Mouse (Mus musculus): ENCODE measurements at regions not wholly inside any gene's neighbourhood (a gene's known extent, or its start where the extent isn't known, plus 50 kb on each side); places are given as distances from the start of the nearest gene placed in this dataset.

DNA sequence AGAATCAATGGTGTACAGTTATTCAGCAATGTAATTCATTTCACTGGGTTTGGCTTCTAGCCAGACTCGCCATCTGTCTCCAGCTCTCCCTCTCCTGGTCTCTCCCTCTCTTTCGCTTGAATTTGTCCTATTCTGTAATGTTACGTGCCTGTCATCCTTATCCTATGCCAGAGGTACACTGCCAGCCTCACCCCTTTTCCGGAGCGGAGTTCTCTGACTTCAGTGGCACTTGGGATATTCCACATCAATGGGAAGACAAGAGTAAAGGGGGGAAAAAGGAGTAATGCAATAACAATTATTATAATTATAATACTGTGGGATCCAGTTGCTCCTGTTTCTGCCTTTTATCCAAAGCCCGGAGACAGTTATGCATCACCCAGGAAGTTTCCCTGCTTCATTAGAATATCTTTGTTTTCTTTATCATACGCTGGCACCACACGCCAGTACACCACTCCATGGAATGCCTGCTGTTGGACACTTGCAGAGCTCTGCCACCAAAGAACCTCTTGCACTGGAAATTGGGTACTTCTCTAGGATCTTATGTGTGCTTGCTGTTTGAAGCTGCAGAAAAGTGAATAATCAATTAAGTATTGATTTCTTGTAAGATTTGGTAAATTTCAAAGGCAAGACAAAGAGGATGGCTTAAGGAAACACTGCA lies 953.6 kb upstream of the Gm8797 start:
- Histone ChIP-seq H3K4me1 (ENCODE audit: control insufficient read depth in 2 of 2, insufficient read depth in 2 of 2, low read length in 2 of 2, poor library complexity in 1 of 2) (no peaks in the 10 kb centered on the region), H3K9ac (ENCODE audit: insufficient read depth, low read depth, low read length, poor library complexity, severe bottlenecking) (no peak overlapping the region), H3K9me3 (ENCODE audit: control insufficient read depth, insufficient read depth, low read depth, low read length) (no peaks in the 10 kb centered on the region), H3K4me3 (ENCODE audit: insufficient read depth in 1 of 2, low read depth in 1 of 2, low read length in 2 of 2, poor library complexity in 1 of 2, severe bottlenecking in 1 of 2) (no peak overlapping the region), H3K36me3 (ENCODE audit: control insufficient read depth, insufficient read depth, low read length, poor library complexity, severe bottlenecking) (no peaks in the 10 kb centered on the region), H3K27ac (ENCODE audit: insufficient read depth, low read depth, low read length, poor library complexity, severe bottlenecking) (no peak overlapping the region)
- in situ Hi-C loops (cut with MboI; ENCODE audit: low sequenced_read_pairs in 2 of 2, unreplicated experiment in 2 of 2) = no loop called here
- no peak for DNase-seq (ENCODE audit: low read depth, low spot score)
- TF ChIP-seq MAFK (IDR thresholded peaks at IDR 0.05; ENCODE audit: insufficient read depth, low read depth, low read length) = no peak
- TF ChIP-seq ZNF384 (IDR thresholded peaks at IDR 0.05; ENCODE audit: low read depth, low read length) = no peak
- no peak for TF ChIP-seq ZC3H11A (IDR thresholded peaks at IDR 0.05; ENCODE audit: borderline replicate concordance, low read depth, low read length)
- no peak for TF ChIP-seq HCFC1 (IDR thresholded peaks at IDR 0.05; ENCODE audit: borderline replicate concordance, insufficient read depth, low read length)
- no peak for TF ChIP-seq CHD2 (IDR thresholded peaks at IDR 0.05; ENCODE audit: low read depth, low read length)

- no peak for TF ChIP-seq MAFK (IDR thresholded peaks at IDR 0.05; ENCODE audit: insufficient read depth, low read depth, low read length)
- no peak for TF ChIP-seq ZNF384 (IDR thresholded peaks at IDR 0.05; ENCODE audit: low read depth, low read length)
- TF ChIP-seq ZC3H11A (IDR thresholded peaks at IDR 0.05; ENCODE audit: borderline replicate concordance, low read depth, low read length) = no peak
- no peak for TF ChIP-seq CHD2 (IDR thresholded peaks at IDR 0.05; ENCODE audit: low read depth, low read length)
- no peak for TF ChIP-seq HCFC1 (IDR thresholded peaks at IDR 0.05; ENCODE audit: borderline replicate concordance, insufficient read depth, low read length)
Measured at GRCm38 (mm10) chr3:4797567-4797940, 953.1 kb upstream of the Gm8797 start.

DNA sequence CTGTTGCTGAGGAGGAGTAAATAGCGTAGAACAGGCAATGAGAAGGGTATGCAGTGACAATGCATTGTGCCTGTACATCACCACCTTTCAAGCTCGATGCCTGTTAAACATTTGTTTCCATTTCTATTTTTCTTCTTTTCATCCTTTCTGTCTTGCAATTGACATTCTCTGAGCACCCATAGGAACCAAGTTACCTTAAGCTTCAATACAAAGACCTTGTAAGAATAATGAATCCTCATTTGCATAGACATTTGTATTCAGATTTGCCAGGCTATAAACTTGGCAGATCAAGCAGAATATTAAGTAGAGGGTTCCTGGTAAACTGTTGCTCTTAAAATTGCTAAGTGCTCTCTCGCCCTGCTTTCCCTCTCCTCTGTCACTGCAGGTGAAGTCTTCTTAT lies 952.2 kb upstream of the Gm8797 start:
- Histone ChIP-seq H3K4me1 (ENCODE audit: control insufficient read depth in 2 of 2, insufficient read depth in 2 of 2, low read length in 2 of 2, poor library complexity in 1 of 2) (no peaks in the 10 kb centered on the region), H3K9ac (ENCODE audit: insufficient read depth, low read depth, low read length, poor library complexity, severe bottlenecking) (no peak overlapping the region), H3K9me3 (ENCODE audit: control insufficient read depth, insufficient read depth, low read depth, low read length) (no peaks in the 10 kb centered on the region), H3K27ac (ENCODE audit: insufficient read depth, low read depth, low read length, poor library complexity, severe bottlenecking) (no peak overlapping the region), H3K4me3 (ENCODE audit: insufficient read depth in 1 of 2, low read depth in 1 of 2, low read length in 2 of 2, poor library complexity in 1 of 2, severe bottlenecking in 1 of 2) (no peak overlapping the region), H3K36me3 (ENCODE audit: control insufficient read depth, insufficient read depth, low read length, poor library complexity, severe bottlenecking) (no peaks in the 10 kb centered on the region)
- TF ChIP-seq ZNF384 (IDR thresholded peaks at IDR 0.05; ENCODE audit: low read depth, low read length) (no peak), MAFK (IDR thresholded peaks at IDR 0.05; ENCODE audit: insufficient read depth, low read depth, low read length) (no peak), ZC3H11A (IDR thresholded peaks at IDR 0.05; ENCODE audit: borderline replicate concordance, low read depth, low read length) (no peak), HCFC1 (IDR thresholded peaks at IDR 0.05; ENCODE audit: borderline replicate concordance, insufficient read depth, low read length) (no peak), CHD2 (IDR thresholded peaks at IDR 0.05; ENCODE audit: low read depth, low read length) (no peak)
- in situ Hi-C loops (cut with MboI; ENCODE audit: low sequenced_read_pairs in 2 of 2, unreplicated experiment in 2 of 2) = no loop called here
- no peak for DNase-seq (ENCODE audit: low read depth, low spot score)

More at GRCm38 (mm10) chr3:4797567-4797940, 953.1 kb upstream of the Gm8797 start:
- H3K9me3 ChIP-seq (ENCODE audit: control insufficient read depth, insufficient read depth, low read depth, low read length) = no peaks in the 10 kb centered on the region
- no peak overlapping the region for H3K27ac ChIP-seq (ENCODE audit: insufficient read depth, low read depth, low read length, poor library complexity, severe bottlenecking)
- no peak for DNase-seq (ENCODE audit: low read depth, low spot score)
- H3K36me3 ChIP-seq (ENCODE audit: control insufficient read depth, insufficient read depth, low read length, poor library complexity, severe bottlenecking) = no peaks in the 10 kb centered on the region
- no peak overlapping the region for H3K4me3 ChIP-seq (ENCODE audit: insufficient read depth in 1 of 2, low read depth in 1 of 2, low read length in 2 of 2, poor library complexity in 1 of 2, severe bottlenecking in 1 of 2)
- H3K9ac ChIP-seq (ENCODE audit: insufficient read depth, low read depth, low read length, poor library complexity, severe bottlenecking) = no peak overlapping the region
- no peaks in the 10 kb centered on the region for H3K4me1 ChIP-seq (ENCODE audit: control insufficient read depth in 2 of 2, insufficient read depth in 2 of 2, low read length in 2 of 2, poor library complexity in 1 of 2)
- in situ Hi-C loops (cut with MboI; ENCODE audit: low sequenced_read_pairs in 2 of 2, unreplicated experiment in 2 of 2) = no loop called here

DNA sequence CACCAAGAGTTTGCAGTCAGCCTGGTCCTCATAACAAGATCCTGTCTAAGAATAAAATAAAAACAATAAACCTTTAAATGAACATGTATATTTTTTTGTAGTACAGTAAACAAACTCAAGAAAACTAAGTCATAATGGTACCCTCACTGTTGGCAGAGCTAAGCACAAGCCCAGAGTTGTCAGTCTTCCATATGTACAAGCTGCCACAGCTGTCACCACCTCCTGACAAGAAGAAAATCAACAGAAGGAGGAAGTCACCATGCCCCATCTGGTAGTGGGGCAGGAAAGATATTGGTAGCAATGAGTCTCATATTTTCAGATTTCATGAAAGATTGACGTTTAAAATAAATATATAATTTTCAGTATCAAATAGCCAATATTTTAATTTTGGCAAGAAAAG lies 916.1 kb upstream of the Gm8797 start:
- no peak for TF ChIP-seq ZNF384 (IDR thresholded peaks at IDR 0.05; ENCODE audit: low read depth, low read length)
- no peak for TF ChIP-seq MAFK (IDR thresholded peaks at IDR 0.05; ENCODE audit: insufficient read depth, low read depth, low read length)
- TF ChIP-seq CHD2 (IDR thresholded peaks at IDR 0.05; ENCODE audit: low read depth, low read length) = no peak
- TF ChIP-seq HCFC1 (IDR thresholded peaks at IDR 0.05; ENCODE audit: borderline replicate concordance, insufficient read depth, low read length) = no peak
- no peak for TF ChIP-seq ZC3H11A (IDR thresholded peaks at IDR 0.05; ENCODE audit: borderline replicate concordance, low read depth, low read length)
- Histone ChIP-seq H3K4me3 (ENCODE audit: insufficient read depth in 1 of 2, low read depth in 1 of 2, low read length in 2 of 2, poor library complexity in 1 of 2, severe bottlenecking in 1 of 2) (no peak overlapping the region), H3K9me3 (ENCODE audit: control insufficient read depth, insufficient read depth, low read depth, low read length) (no peaks in the 10 kb centered on the region), H3K27ac (ENCODE audit: insufficient read depth, low read depth, low read length, poor library complexity, severe bottlenecking) (no peak overlapping the region), H3K36me3 (ENCODE audit: control insufficient read depth, insufficient read depth, low read length, poor library complexity, severe bottlenecking) (no peaks in the 10 kb centered on the region), H3K9ac (ENCODE audit: insufficient read depth, low read depth, low read length, poor library complexity, severe bottlenecking) (no peak overlapping the region), H3K4me1 (ENCODE audit: control insufficient read depth in 2 of 2, insufficient read depth in 2 of 2, low read length in 2 of 2, poor library complexity in 1 of 2) (no peaks in the 10 kb centered on the region)
- no peak for DNase-seq (ENCODE audit: low read depth, low spot score)
- in situ Hi-C loops (cut with MboI; ENCODE audit: low sequenced_read_pairs in 2 of 2, unreplicated experiment in 2 of 2) = no loop called here

All from ES-E14 (cell line).